Mouse (Mus musculus): ENCODE results near the gene Shcbp1l.
A peak's percentile ranks its signal among the peaks of the same experiment; 100 is the strongest.

Gene Shcbp1l

GRCm38 (mm10) chr1:153486767-153487499, 62.0 kb downstream of the Shcbp1l start:
- peak; percentile 60 for DNase-seq (ENCODE audit: low read depth, low spot score)

DNA sequence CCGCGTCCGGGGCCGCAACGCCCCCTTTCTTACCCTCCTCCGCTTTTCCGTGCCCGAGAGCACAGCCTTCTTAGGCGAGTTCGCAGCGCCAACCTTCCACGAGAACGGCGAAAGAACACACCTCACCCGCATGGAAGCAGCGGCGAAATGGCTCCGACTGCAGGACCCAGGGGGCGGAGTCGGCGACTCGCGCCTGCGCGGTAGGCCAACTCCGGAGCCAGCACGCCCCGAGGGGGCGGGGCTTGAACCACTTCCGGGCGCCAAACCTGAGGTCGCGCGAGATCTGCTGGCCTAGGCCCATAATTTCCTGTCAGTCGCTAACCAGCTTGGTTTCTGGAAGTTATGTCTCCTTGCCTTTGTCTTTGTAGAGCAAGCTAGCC, 62.5 kb downstream of the Shcbp1l start, which contains the start of gene Dhx9:
TSS of gene Dhx9 (minus strand) at position 161 of the 380 bp plus-strand sequence.
- DNase-seq (ENCODE audit: low read depth, low spot score), result peak; percentile 97

DNA sequence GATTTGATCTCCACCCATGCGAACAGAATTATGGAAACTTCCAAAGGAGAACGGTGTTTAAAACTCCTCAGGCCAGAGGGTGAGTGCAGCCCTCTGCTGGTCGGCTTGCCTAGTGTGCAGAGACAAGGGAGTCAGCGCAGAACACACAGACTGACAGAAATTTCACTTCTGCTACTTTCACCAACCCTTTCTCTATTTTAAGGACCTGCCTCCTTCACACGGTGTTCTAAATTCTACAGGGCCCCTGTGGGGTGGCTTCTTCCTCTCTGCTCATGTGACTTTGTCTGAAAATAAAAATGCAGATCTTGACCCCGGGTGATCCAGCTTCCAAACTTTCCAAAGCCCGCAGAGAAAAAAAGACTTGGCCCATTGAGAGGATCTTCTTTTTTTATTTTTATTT, 64.2 kb downstream of the Shcbp1l start:
- DNase-seq (ENCODE audit: low read depth, low spot score), result peak; percentile 92

GRCm38 (mm10) chr1:153489540-153489939, 64.6 kb downstream of the Shcbp1l start:
- no peak for DNase-seq (ENCODE audit: low read depth, low spot score)

DNA sequence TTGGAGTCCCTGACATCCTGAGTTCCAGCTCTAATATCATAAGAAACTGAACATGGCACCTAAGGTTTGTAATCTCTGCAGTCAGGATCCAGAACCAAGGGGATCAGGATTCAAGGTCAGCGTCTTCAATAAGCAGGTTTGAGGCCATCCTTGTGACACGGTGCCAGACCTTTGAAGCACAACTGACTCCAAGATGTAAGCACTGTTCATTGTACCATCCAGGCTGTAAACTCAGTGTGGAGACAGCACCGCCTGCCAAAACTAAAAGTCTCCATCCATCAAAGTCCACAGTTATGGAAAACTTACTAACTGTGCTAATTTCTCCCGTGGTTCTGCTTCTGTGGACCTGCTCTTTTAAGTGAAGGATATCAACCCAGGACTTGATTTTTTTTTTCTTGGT, 65.0 kb downstream of the Shcbp1l start:
- peak; percentile 36 for DNase-seq (ENCODE audit: low read depth, low spot score)

DNA sequence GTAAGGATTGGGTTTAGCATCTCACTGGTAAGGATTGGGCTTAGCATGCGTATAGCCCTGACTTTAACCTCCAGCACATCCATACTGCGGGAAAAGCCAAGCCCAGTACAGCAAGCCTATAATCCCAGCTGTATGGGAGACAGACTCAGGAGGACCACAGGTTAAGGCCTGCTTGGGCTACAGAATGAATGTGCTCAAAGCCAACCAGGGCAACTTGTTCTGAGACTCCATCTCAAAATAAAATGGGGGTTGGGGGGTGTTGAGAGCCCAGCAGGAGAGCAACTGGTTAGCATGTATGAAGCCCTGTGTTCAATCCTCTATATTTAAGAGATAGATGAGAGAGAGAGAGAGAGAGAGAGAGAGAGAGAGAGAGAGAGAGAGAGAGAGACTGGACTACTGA, 66.4 kb downstream of the Shcbp1l start:
- DNase-seq (ENCODE audit: low read depth, low spot score), result no peak

GRCm38 (mm10) chr1:153491822-153492221, 66.9 kb downstream of the Shcbp1l start:
- peak; percentile 64 for DNase-seq (ENCODE audit: low read depth, low spot score)

DNA sequence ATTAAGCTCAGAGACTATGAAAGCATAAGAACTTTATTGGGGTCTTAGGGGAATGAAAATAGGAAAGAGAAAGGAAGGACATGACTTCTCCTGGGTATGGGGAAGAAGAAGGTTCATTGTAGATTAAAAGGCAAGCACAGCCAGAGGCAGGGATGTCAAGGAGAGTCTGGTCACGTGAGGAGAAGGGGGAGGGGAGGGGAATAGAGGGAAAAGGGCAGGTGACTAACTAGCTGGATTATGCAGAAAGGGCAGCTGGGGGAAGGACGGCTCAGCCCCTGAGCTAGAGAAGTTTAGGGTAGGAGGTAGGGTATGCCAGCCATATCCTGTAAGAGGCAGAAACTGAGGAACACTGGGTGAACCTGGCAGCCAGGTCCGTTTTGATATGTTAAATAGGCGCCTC, 68.4 kb downstream of the Shcbp1l start:
- DNase-seq (ENCODE audit: low read depth, low spot score), result no peak

- no peak for DNase-seq (ENCODE audit: low read depth, low spot score)
Observed at GRCm38 (mm10) chr1:153493931-153494330, 69.0 kb downstream of the Shcbp1l start.

- DNase-seq (ENCODE audit: low read depth, low spot score), result no peak
Observed at GRCm38 (mm10) chr1:153496030-153496429, 71.1 kb downstream of the Shcbp1l start.

GRCm38 (mm10) chr1:153500030-153500429, 75.1 kb downstream of the Shcbp1l start:
- no peak for DNase-seq (ENCODE audit: low read depth, low spot score)

DNA sequence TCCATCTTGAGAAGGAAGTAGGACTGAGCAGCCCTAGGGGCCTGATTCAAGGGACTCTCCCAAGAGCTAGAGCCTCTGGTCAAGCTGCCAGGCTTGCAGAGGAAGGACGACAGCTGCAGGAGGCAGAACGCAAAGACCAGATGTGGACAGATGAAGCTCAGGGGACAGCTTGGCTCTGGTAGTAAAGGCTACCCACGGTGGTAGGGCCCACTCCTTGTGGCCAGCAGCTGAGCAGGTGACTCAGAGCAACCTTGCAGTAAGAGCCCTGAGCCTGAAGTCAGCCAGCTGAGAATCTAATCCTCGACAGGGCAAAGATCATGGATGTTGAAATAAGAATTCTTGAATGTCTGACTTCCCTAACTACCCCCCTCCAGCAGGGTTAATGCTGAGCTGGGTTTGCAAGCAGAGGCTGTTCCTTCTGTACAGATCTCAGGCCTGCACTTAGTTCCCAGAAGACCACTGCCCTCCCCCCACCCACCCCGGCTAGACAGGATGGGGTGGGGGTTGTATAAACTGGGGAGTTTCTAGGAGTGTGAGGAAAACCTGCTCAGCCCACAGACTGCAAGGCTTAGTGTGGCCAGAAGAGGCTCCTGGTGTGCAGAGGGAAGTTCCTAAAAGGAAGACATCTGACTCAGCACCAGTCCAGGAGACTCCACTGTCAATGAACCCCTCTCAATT, 76.8 kb downstream of the Shcbp1l start:
- peak; percentile 33 for DNase-seq (ENCODE audit: low read depth, low spot score)
